Mouse (Mus musculus) thymus, adult 2 months (tissue): ENCODE results near the gene Ndrg2. TPM values are rescaled to one million over a fixed set of nuclear protein-coding genes. Genes with fewer than 3 reads are reported as not detected.

Experiments
- DNase-seq: peaks from one replicate; pipeline ENCODE4 v3.0.0; 2021
- H3K27ac ChIP-seq: fragments of 200-500 bp; 2 replicates; pipeline ENCODE4 v1.5.1; 2012; ENCODE audit warnings: low read length, control low read depth; ENCODE audit not compliant: control insufficient read depth, insufficient read depth
- H3K27me3 ChIP-seq: fragments of 200-500 bp; 2 replicates; pipeline ENCODE4 v1.6.1; 2012; ENCODE audit warnings: mild to moderate bottlenecking, low read length, moderate library complexity, mixed read lengths; ENCODE audit not compliant: control insufficient read depth, insufficient read depth
- H3K36me3 ChIP-seq: fragments of 200-500 bp; 2 replicates; pipeline ENCODE4 v1.6.1; 2012; ENCODE audit warnings: mild to moderate bottlenecking, low read length, moderate library complexity; ENCODE audit not compliant: control insufficient read depth, insufficient read depth
- H3K4me1 ChIP-seq: fragments of 200-500 bp; replicated peaks from 2 replicates; pipeline ENCODE4 v1.6.1; 2012; ENCODE audit warnings: low read length; ENCODE audit not compliant: control insufficient read depth, insufficient read depth
- H3K4me3 ChIP-seq: fragments of 200-500 bp; 2 replicates; pipeline ENCODE4 v1.5.1; 2012; ENCODE audit warnings: mild to moderate bottlenecking, low read length, control low read depth, moderate library complexity; ENCODE audit not compliant: control insufficient read depth, insufficient read depth
- CTCF ChIP-seq: fragments of 200-500 bp; IDR thresholded peaks from 2 replicates; pipeline ENCODE4 v1.5.1; 2012; ENCODE audit warnings: mild to moderate bottlenecking, control low read depth, low read length, moderate library complexity, borderline replicate concordance; ENCODE audit not compliant: control insufficient read depth, poor library complexity, insufficient read depth; ENCODE audit errors: extremely low read depth
- POLR2A ChIP-seq: fragments of 200-500 bp; IDR thresholded peaks from 2 replicates; pipeline ENCODE4 v1.6.1; 2012; ENCODE audit warnings: mild to moderate bottlenecking, low read length, control low read depth, moderate library complexity; ENCODE audit not compliant: control insufficient read depth, poor library complexity, insufficient read depth; ENCODE audit errors: extremely low read depth
- WGBS: fragments of 180-500 bp; shearing (Covaris S2); methylation state at CpG from one replicate; pipeline ENCODE4 v1.1.7; 2018; 5-methylcytosine and 5-hydroxymethylcytosine counted together
- polyA plus RNA-seq: library from polyadenylated mRNA; depleted of rRNA; stranded (reverse); fragments of >200 nt; gene quantifications from 2 replicates; pipeline ENCODE4 v1.2.3, GENCODE M21; 2012

Ndrg2 gene
- polyA plus RNA-seq, 1 experiment = 178 TPM

DNA sequence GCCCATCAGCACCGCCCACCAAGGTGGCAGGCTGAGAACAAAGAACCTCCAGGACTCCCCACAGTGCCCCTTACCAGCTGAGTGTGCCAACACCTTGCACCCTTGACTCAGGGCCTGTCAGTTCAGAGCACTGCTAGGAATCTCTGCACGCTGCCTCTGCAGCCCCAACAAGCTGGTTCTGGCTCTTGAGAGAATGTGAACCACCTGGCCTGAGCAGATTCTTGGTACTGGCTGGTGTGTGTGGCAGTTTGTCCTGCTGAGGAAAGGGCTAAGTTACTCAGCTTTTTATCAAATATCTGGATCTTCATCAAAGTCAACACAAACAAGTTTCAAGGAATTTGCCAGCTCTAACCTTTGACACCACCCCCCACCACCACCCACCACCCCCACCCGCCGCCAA is 9.5 kb upstream of the Ndrg2 start:
- no peaks in the 10 kb centered on the region for H3K4me1 ChIP-seq
- WGBS = 91% methylated on average over 4 of the region's 4 CpGs
- no peaks in the 10 kb centered on the region for H3K27me3 ChIP-seq
- no peak overlapping the region for H3K4me3 ChIP-seq
- H3K27ac ChIP-seq = no peak overlapping the region
- no peaks in the 10 kb centered on the region for H3K36me3 ChIP-seq
- no peak for DNase-seq
- no peak for TF ChIP-seq CTCF

DNA sequence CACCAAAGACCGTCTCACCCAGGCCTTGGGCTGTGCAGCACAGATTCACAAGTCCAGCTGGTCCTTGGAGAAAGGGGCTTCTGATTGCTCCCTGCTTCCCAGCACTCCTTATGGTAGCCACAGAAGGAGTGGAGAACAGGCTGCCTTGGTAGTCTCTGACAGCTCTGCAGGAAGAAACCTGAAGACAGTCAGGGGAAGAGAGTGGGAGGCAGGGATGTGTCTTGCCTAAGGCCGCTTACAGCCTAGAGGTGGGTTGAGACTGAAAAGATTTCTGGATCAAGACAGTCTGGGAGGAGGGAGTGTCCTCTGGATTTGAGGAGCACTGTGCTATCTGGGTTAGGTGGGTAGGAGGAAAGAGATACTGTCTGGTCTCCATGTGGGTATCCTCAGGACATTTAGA is 9.0 kb upstream of the Ndrg2 start:
- Histone ChIP-seq H3K27ac (no peak overlapping the region), H3K4me1 (no peaks in the 10 kb centered on the region), H3K36me3 (no peaks in the 10 kb centered on the region), H3K4me3 (no peak overlapping the region), H3K27me3 (no peaks in the 10 kb centered on the region)
- TF ChIP-seq CTCF = no peak
- no peak for TF ChIP-seq POLR2A
- 96% methylated on average over 2 of the region's 2 CpGs for WGBS
- DNase-seq = no peak

DNA sequence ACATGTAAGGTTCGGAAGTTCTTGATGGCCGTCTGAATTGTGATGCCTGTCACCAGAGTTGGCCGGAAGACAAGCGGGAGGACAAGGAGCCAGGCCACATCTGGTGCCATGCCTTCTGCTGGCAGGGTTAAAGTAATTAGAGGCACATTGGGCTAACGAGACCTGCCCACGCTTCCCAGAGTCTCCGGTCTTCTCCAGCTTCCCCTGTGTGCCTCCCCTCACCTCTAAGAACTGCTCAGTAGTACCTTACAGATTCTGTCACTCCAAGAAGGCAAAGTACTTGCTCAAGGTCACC is 8.6 kb upstream of the Ndrg2 start, which contains the start of gene Rnase13:
Gene Rnase13 (minus strand): TSS at position 203 of the 295 bp plus-strand sequence.
- Histone ChIP-seq H3K4me3 (no peak within 1 kb of the TSS), H3K4me1 (no peaks in the 10 kb centered on the region), H3K27me3 (no peaks in the 10 kb centered on the region), H3K36me3 (no peaks in the 10 kb centered on the region), H3K27ac (no peak within 1 kb of the TSS)
- DNase-seq = no peak
- WGBS = 94% methylated on average over 7 of the region's 7 CpGs
- TF ChIP-seq POLR2A = no peak

DNA sequence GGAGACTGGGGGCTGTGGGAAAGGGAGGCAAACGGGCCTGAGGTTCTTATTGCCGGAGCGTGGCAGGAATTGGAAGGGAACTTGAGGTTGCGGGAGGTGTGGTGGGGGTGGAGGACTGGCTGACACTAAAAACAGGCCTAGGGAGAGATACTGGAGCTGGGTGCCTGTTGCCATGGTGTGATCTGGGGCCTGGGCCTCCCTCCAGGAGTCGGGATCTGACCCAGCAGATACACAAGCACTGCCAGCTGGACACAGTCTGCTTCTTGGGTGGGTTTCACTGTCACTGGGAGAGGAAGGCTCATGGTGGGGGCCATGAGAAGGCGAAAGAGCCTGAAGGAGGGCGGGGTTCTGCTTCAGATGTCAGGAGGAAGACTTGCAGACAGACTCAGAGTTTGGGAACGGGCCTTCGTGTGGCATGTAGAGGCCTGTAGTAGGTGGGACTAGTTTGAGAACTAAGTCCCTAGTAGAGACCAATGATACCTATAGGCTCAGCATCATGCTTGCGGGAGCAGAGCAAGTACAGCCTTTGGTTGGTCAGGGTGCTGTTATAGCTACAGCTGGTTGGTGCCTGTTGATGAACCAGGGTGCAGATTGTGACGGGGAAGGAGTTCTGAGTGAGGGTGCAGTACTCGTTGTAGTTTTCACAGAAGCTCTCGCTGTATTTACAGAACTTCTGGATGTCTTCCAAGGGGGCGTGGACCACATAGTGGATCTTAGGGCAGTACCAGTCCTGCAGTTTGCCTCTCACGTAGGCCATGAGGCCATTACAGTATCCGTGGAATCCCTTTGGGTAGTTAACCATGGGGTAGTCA is 8.0 kb upstream of the Ndrg2 start:
- Histone ChIP-seq H3K27me3 (no peaks in the 10 kb centered on the region), H3K4me1 (no peaks in the 10 kb centered on the region), H3K4me3 (no peak overlapping the region), H3K27ac (no peak overlapping the region), H3K36me3 (no peaks in the 10 kb centered on the region)
- TF ChIP-seq CTCF (no peak), POLR2A (no peak)
- no peak for DNase-seq
- WGBS = 89% methylated on average over 16 of the region's 16 CpGs

DNA sequence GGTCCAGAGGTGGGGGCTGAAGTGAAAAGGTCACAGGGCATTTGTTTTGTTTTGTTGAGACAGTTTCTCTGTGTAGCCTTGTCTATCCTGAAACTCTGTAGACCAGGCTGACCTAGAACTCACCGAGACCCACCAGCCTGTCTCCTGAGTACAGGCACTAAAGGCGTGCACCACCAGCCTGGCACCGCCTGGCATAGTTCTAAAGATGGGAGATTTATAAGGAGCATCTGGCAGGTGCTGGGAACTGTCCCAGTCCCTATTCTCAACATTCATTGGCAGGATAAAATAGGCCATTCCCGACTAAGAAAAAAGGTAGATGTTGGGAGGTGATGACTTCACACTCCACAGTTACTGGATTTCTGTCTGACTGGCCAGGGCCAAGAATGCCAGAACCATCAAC is 5.0 kb upstream of the Ndrg2 start:
- DNase-seq = no peak
- 96% methylated on average over 4 of the region's 4 CpGs for WGBS
- Histone ChIP-seq H3K36me3 (no peaks in the 10 kb centered on the region), H3K27ac (no peak overlapping the region), H3K27me3 (no peaks in the 10 kb centered on the region), H3K4me3 (no peak overlapping the region), H3K4me1 (peaks cover 5% of the 10 kb centered on the region)
- TF ChIP-seq CTCF = no peak
- no peak for TF ChIP-seq POLR2A

DNA sequence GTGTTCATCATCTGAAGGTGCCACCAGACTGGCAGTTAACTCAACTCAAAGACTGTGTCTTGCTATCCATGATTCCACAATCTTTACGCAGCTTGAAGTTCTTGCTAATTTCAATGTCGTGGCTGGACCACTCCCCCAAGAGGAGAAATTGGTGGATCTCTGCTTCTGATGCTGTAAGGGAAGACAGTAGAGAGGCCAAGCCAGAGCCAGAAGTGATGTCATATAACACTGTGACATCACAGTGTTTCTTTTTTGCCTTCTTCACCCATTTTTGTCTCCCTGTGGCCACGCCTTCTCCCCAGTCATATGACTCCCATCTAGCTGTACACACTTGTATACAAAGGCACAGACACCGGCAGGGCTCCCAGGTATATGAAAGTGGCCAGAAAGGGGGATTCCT is 4.2 kb upstream of the Ndrg2 start, which contains the start of gene Tppp2:
Gene Tppp2 (plus strand): TSS at position 301 of the 400 bp plus-strand sequence.
- WGBS = 95% methylated on average over 4 of the region's 4 CpGs
- TF ChIP-seq CTCF (no peak), POLR2A (no peak)
- Histone ChIP-seq H3K27me3 (no peaks in the 10 kb centered on the region), H3K36me3 (no peaks in the 10 kb centered on the region), H3K4me3 (no peak within 1 kb of the TSS), H3K4me1 (peaks cover 5% of the 10 kb centered on the region), H3K27ac (no peak within 1 kb of the TSS)
- no peak for DNase-seq

DNA sequence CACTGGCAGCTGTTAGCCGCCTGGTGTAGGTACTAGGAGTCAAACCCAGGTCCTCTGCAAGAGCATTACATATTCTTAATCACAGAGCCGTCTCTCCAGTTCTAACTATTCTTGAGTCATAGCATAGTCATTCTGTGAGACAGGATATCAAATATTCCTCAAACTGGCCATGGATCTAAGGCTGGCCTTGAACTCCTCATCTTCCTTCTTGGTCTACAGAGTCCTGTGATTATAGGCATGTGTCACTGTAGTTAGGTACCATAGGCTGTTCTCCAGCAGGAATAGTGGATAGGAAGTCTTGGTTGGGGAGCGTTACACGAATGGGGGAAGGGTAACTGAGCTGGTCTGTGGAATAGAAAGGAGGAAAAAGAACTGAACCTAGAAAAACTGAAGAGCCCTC is 2.6 kb upstream of the Ndrg2 start:
- TF ChIP-seq CTCF (no peak), POLR2A (no peak)
- Histone ChIP-seq H3K27ac (no peak overlapping the region), H3K27me3 (no peaks in the 10 kb centered on the region), H3K4me1 (peaks cover 17% of the 10 kb centered on the region), H3K4me3 (no peak overlapping the region), H3K36me3 (no peaks in the 10 kb centered on the region)
- no peak for DNase-seq
- 94% methylated on average over 4 of the region's 4 CpGs for WGBS
